In genomic region chr13:111893221-111893713, GRCm38 (mm10) we compare ENCODE assay signal across 9 mouse cellular contexts.
A peak's percentile ranks its signal among the peaks of the same experiment; 100 is the strongest.
DNase-seq lines count a peak whose midpoint lies in the region; ATAC-seq and TF ChIP-seq lines count a peak whose summit lies in the region.
"Had no signal": no experiment of that assay in that cellular context is flagged by ENCODE, and none has a peak within 500 bp of the region (broad histone marks: within the 10 kb centered on the region; RNA-seq: fewer than 3 reads in every experiment).

No protein-coding gene starts in this region.

- H3K9ac ChIP-seq in kidney, postnatal 0 days (ENCODE audit: low read depth, low read length) = no peak overlapping the region
- no peak overlapping the region for H3K9ac ChIP-seq in limb, embryonic 12.5 days (replicated peaks)
- H3K9ac ChIP-seq in neural tube, embryonic 14.5 days (replicated peaks; ENCODE audit: low read depth, low read length) = no peak overlapping the region

- no peak overlapping the region for H3K27ac ChIP-seq in kidney, postnatal 0 days
- no peak overlapping the region for H3K27ac ChIP-seq in limb, embryonic 12.5 days
- no peak overlapping the region for H3K27ac ChIP-seq in neural tube, embryonic 14.5 days (ENCODE audit: low read depth, low read length)
- H3K27ac ChIP-seq: hindbrain, postnatal 0 days; left cerebral cortex, adult 2 months had no signal

- H3K4me2 ChIP-seq in kidney, postnatal 0 days (ENCODE audit: low read length) = peak overlapping the region; percentile 28; the same call in 1 of the 2 replicates
- peak overlapping the region; percentile 35 for H3K4me2 ChIP-seq in limb, embryonic 12.5 days
- peak overlapping the region; percentile 0; the same call in 1 of the 2 replicates for H3K4me2 ChIP-seq in neural tube, embryonic 14.5 days (ENCODE audit: low read depth, low read length)

- no peak for ATAC-seq in kidney, postnatal 0 days (replicated peaks; ENCODE audit: low FRiP score, low read depth)
- ATAC-seq in limb, embryonic 12.5 days (ENCODE audit: insufficient number of reproducible peaks, insufficient read depth, low FRiP score, low TSS enrichment, low read depth) = no peak
- ATAC-seq in neural tube, embryonic 14.5 days (ENCODE audit: low read depth) = peak; percentile 38; the same call in 1 of the 2 replicates
- ATAC-seq: hindbrain, postnatal 0 days had no signal

- no peaks in the 10 kb centered on the region for H3K9me3 ChIP-seq in kidney, postnatal 0 days (replicated peaks; ENCODE audit: low read length)
- H3K9me3 ChIP-seq in limb, embryonic 12.5 days = no peaks in the 10 kb centered on the region
- H3K9me3 ChIP-seq in neural tube, embryonic 14.5 days (ENCODE audit: control insufficient read depth, low read length) = no peaks in the 10 kb centered on the region

- no peak for TF ChIP-seq CTCF in kidney, postnatal 0 days (IDR thresholded peaks at IDR 0.05; ENCODE audit: low read depth)

- no peaks in the 10 kb centered on the region for H3K36me3 ChIP-seq in kidney, postnatal 0 days (ENCODE audit: insufficient read depth, low read length)
- no peaks in the 10 kb centered on the region for H3K36me3 ChIP-seq in limb, embryonic 12.5 days
- H3K36me3 ChIP-seq in neural tube, embryonic 14.5 days (ENCODE audit: control insufficient read depth, insufficient read depth, low read length) = no peaks in the 10 kb centered on the region

- no peak overlapping the region for H3K4me3 ChIP-seq in kidney, postnatal 0 days (replicated peaks; ENCODE audit: low read depth, low read length)
- H3K4me3 ChIP-seq in limb, embryonic 12.5 days (replicated peaks) = no peak overlapping the region
- H3K4me3 ChIP-seq in neural tube, embryonic 14.5 days (ENCODE audit: low read depth, low read length) = no peak overlapping the region
- H3K4me3 ChIP-seq: left cerebral cortex, adult 2 months had no signal

- WGBS in kidney, postnatal 0 days = 17% methylated on average over 14 of the region's 14 CpGs
- whole genome bisulfite sequencing in limb, embryonic 12.5 days = 6% methylated on average over 14 of the region's 14 CpGs
- 7% methylated on average over 14 of the region's 14 CpGs for WGBS in neural tube, embryonic 14.5 days

- peaks cover 8% of the 10 kb centered on the region for H3K4me1 ChIP-seq in kidney, postnatal 0 days (replicated peaks; ENCODE audit: insufficient read depth, low read length)
- peaks cover 3% of the 10 kb centered on the region; the same call in 1 of the 2 replicates for H3K4me1 ChIP-seq in limb, embryonic 12.5 days (replicated peaks)
- H3K4me1 ChIP-seq in neural tube, embryonic 14.5 days (ENCODE audit: control insufficient read depth, insufficient read depth, low read length) = no peaks in the 10 kb centered on the region

- no peaks in the 10 kb centered on the region for H3K27me3 ChIP-seq in kidney, postnatal 0 days (ENCODE audit: insufficient read depth, low read length)
- no peaks in the 10 kb centered on the region for H3K27me3 ChIP-seq in limb, embryonic 12.5 days
- no peaks in the 10 kb centered on the region for H3K27me3 ChIP-seq in neural tube, embryonic 14.5 days (ENCODE audit: control insufficient read depth, insufficient read depth, low read length)

- peak; percentile 64 for DNase-seq in kidney, postnatal 0 days (ENCODE audit: low spot score)
- no peak for DNase-seq in kidney, postnatal 14 days
- peak; percentile 65 for DNase-seq in embryo, embryonic 10 days (ENCODE audit: low spot score)
- no peak for DNase-seq in Muller cell, postnatal 12 days (ENCODE audit: inconsistent ontology term)
- no peak for DNase-seq in urinary bladder, postnatal 25 days (ENCODE audit: low spot score)

Comparison
In these comparisons a context has a peak if more than half of its experiments do, and no peak if none do; other contexts are left out.
1. DNase-seq: peak in kidney, postnatal 0 days (single experiment) and embryo, embryonic 10 days (single experiment); none in kidney, postnatal 14 days (single experiment), Muller cell, postnatal 12 days (single experiment) and urinary bladder, postnatal 25 days (single experiment).
2. Peak in every context shown above with its lines, with median percentiles within 50 percentile points of each other: H3K4me2 ChIP-seq.